Mouse (Mus musculus): Measurements from ENCODE around the gene Psma6. TPM values are rescaled to one million over a fixed set of nuclear protein-coding genes. Genes with fewer than 3 reads are reported as not detected.

Psma6 gene
- total and polyA plus RNA-seq, 2 experiments from 2014 or later = 131 to 465 TPM

DNA sequence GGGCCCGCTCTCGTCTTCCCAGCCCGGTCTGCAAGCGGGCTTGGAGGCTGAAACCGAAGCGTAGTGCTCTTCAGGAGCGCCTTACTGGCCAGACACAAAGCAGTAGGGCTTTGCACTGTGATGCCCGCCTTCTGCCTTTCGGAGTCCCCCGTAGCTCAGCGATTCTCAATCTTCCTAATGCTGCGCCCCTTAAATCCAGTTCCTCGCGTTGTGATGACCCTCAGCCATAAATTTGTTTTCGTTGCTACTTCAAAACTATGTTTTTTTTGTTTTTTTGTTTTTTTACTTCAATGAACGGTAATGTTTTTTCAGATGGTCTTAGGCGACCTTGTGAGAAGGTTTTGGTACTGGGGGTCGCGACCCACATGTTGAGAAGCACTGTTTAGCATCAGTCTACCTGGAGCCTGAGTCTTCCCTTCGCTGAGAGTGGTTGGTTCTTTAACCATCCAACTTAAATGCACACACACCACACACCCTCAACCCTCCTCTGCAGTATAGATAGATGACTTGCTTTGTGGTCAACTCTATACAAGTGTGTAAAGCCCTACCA lies 15.2 kb downstream of the Psma6 start:
- H3K4me1 ChIP-seq (ENCODE audit: insufficient read depth) = peaks cover 10% of the 10 kb centered on the region
- no peaks in the 10 kb centered on the region for H3K27me3 ChIP-seq (ENCODE audit: insufficient read depth, low read length)
- peak overlapping the region; percentile 82 for H3K4me2 ChIP-seq (ENCODE audit: low read depth)
- H3K9ac ChIP-seq = peak overlapping the region; percentile 74
- no peaks in the 10 kb centered on the region for H3K36me3 ChIP-seq (ENCODE audit: insufficient read depth)
- 2% methylated on average over 20 of the region's 20 CpGs for WGBS
- peak overlapping the region; percentile 69 for H3K4me3 ChIP-seq (ENCODE audit: low read depth, low read length)
- no peak for TF ChIP-seq CTCF (IDR thresholded peaks at IDR 0.05; ENCODE audit: low read depth)
- no peaks in the 10 kb centered on the region for H3K9me3 ChIP-seq (ENCODE audit: low read length)
- peak overlapping the region; percentile 81 for H3K27ac ChIP-seq (ENCODE audit: low read depth, low read length)
- DNase-seq = no peak
- ATAC-seq = peak; percentile 25

DNA sequence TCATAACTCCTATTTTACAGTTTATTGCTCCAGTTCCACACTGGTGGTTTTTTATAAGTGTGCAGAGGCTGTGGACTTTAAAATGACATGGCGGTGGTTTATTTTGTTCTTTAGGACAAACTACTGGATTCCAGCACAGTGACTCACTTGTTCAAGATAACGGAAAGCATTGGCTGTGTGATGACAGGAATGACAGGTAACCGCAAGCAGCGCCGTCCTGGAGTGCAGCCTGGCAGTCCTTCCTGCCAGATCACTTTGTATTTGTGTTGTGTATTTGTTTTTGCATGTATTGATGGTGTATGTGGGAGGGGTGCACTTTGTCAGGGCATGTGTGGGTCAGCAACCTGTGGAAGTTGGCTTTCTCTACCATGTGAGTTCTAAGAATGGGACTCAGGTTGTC lies 23.9 kb downstream of the Psma6 start:
- no peak for ATAC-seq
- 93% methylated on average over 5 of the region's 5 CpGs for WGBS
- no peak for TF ChIP-seq CTCF (IDR thresholded peaks at IDR 0.05; ENCODE audit: low read depth)

DNA sequence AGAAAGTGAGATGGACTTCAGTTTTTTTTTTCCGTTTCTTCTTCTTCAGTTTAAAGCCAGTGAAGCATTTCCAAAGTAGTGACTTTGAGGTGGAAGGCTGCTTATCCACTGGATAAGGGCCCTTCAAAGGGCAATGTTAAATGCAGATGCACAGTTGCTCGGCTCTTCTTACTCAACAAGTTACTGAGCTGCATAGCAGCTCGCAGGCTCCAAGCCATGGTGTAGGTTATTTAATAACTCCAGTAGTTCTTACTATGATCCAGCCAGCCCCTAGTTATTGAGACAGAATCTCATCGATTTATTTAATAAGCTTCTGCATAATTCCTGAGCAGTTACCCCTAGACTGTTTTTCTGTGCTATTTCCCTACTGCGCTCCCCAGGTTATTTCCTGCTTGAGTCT lies 31.2 kb downstream of the Psma6 start:
- no peak for TF ChIP-seq CTCF (IDR thresholded peaks at IDR 0.05; ENCODE audit: low read depth)
- ATAC-seq (no peak), DNase-seq (no peak)
- Histone ChIP-seq H3K27ac (ENCODE audit: low read depth, low read length) (no peak overlapping the region), H3K9me3 (ENCODE audit: low read length) (no peaks in the 10 kb centered on the region), H3K4me2 (ENCODE audit: low read depth) (no peak overlapping the region), H3K4me1 (ENCODE audit: insufficient read depth) (no peaks in the 10 kb centered on the region), H3K27me3 (ENCODE audit: insufficient read depth, low read length) (no peaks in the 10 kb centered on the region), H3K36me3 (ENCODE audit: insufficient read depth) (peaks cover 76% of the 10 kb centered on the region), H3K9ac (no peak overlapping the region), H3K4me3 (ENCODE audit: low read depth, low read length) (no peak overlapping the region)
- 93% methylated on average over 5 of the region's 5 CpGs for WGBS

More for the DNA sequence above, 23.9 kb downstream of the Psma6 start:
- Histone ChIP-seq H3K9ac (no peak overlapping the region), H3K27me3 (ENCODE audit: insufficient read depth, low read length) (no peaks in the 10 kb centered on the region), H3K27ac (ENCODE audit: low read depth, low read length) (no peak overlapping the region), H3K36me3 (ENCODE audit: insufficient read depth) (peaks cover 32% of the 10 kb centered on the region), H3K4me2 (ENCODE audit: low read depth) (no peak overlapping the region), H3K4me3 (ENCODE audit: low read depth, low read length) (no peak overlapping the region), H3K9me3 (ENCODE audit: low read length) (no peaks in the 10 kb centered on the region), H3K4me1 (ENCODE audit: insufficient read depth) (no peaks in the 10 kb centered on the region)
- no peak for DNase-seq

DNA sequence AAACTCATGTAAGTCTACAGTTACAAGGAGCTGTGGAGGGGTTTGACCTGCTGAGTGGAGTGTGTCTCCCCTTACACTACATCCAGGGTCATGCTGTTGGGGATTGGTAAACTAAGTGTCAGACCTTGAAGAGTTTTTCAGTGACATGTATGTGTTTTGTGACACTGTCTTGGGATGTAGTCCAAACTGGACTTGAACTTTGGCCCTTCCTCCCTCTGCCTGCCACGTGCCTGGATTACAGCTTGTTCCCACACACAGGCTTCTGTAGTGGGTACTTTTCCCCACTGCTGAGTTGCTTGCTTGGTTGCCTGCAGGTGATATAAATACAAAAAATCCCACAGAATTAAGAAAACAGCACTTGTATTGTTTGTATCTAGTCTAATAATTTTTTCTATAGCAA lies 31.7 kb downstream of the Psma6 start:
- no peaks in the 10 kb centered on the region for H3K9me3 ChIP-seq (ENCODE audit: low read length)
- TF ChIP-seq CTCF (IDR thresholded peaks at IDR 0.05; ENCODE audit: low read depth) = no peak
- ATAC-seq (no peak), DNase-seq (no peak)
- no peaks in the 10 kb centered on the region for H3K4me1 ChIP-seq (ENCODE audit: insufficient read depth)
- H3K4me3 ChIP-seq (ENCODE audit: low read depth, low read length) = no peak overlapping the region
- H3K27me3 ChIP-seq (ENCODE audit: insufficient read depth, low read length) = no peaks in the 10 kb centered on the region
- 96% methylated on average over 1 of the region's 1 CpGs for WGBS
- peaks cover 81% of the 10 kb centered on the region for H3K36me3 ChIP-seq (ENCODE audit: insufficient read depth)
- H3K4me2 ChIP-seq (ENCODE audit: low read depth) = no peak overlapping the region
- H3K9ac ChIP-seq = no peak overlapping the region
- no peak overlapping the region for H3K27ac ChIP-seq (ENCODE audit: low read depth, low read length)

DNA sequence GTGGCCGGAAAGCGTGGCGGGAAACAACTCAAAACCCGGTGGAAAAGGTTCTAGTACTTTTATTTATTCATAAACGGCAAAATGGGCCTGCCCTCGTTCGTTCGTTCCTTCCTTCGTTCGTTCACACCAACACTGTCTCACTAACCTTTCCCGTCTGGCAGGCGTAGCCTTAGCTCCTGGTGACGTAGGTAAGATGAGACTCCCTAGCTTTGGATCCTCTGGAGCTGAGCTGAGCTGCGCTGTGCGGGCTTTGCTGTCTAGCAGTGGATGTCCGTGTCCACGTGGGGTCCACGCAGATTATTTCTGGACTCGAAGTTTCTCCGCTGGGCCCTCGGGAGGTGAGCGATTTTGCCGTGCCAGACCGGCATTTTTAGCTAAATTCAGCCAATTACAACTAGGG lies 36.2 kb downstream of the Psma6 start:
- ATAC-seq (no peak; the same call in 1 of the 2 replicates), DNase-seq (no peak)
- H3K9me3 ChIP-seq (ENCODE audit: low read length) = no peaks in the 10 kb centered on the region
- no peak overlapping the region for H3K9ac ChIP-seq
- H3K27me3 ChIP-seq (ENCODE audit: insufficient read depth, low read length) = no peaks in the 10 kb centered on the region
- TF ChIP-seq CTCF (IDR thresholded peaks at IDR 0.05; ENCODE audit: low read depth) = no peak
- H3K4me1 ChIP-seq (ENCODE audit: insufficient read depth) = no peaks in the 10 kb centered on the region
- H3K4me2 ChIP-seq (ENCODE audit: low read depth) = no peak overlapping the region
- no peak overlapping the region for H3K27ac ChIP-seq (ENCODE audit: low read depth, low read length)
- no peak overlapping the region for H3K4me3 ChIP-seq (ENCODE audit: low read depth, low read length)
- H3K36me3 ChIP-seq (ENCODE audit: insufficient read depth) = peaks cover 45% of the 10 kb centered on the region
- 95% methylated on average over 24 of the region's 24 CpGs for WGBS

DNA sequence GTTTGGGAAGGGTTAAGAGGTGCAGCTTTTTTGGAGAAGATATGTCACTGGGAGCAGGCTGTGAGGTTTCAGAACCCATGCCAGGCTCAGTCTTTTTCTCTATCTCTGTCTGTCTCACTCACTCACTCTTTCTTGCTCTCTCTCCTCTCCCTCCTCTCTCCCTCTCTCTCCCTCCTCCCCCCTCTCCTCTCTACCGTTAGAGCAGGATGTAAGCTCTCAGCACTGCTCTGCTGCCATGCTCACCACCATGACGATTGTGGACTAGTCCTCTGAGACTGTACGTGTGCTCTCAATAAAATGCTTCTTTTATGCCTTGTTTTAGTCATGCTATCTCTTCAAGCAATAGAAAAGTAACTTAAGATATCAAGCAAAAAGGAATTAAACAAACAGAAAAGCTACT lies 38.0 kb downstream of the Psma6 start:
- Histone ChIP-seq H3K4me1 (ENCODE audit: insufficient read depth) (no peaks in the 10 kb centered on the region), H3K4me3 (ENCODE audit: low read depth, low read length) (no peak overlapping the region), H3K9me3 (ENCODE audit: low read length) (no peaks in the 10 kb centered on the region), H3K4me2 (ENCODE audit: low read depth) (no peak overlapping the region), H3K27ac (ENCODE audit: low read depth, low read length) (no peak overlapping the region), H3K36me3 (ENCODE audit: insufficient read depth) (peaks cover 29% of the 10 kb centered on the region), H3K9ac (no peak overlapping the region), H3K27me3 (ENCODE audit: insufficient read depth, low read length) (no peaks in the 10 kb centered on the region)
- TF ChIP-seq CTCF (IDR thresholded peaks at IDR 0.05; ENCODE audit: low read depth) = no peak
- DNase-seq (no peak), ATAC-seq (no peak)
- 41% methylated on average over 3 of the region's 3 CpGs for WGBS

DNA sequence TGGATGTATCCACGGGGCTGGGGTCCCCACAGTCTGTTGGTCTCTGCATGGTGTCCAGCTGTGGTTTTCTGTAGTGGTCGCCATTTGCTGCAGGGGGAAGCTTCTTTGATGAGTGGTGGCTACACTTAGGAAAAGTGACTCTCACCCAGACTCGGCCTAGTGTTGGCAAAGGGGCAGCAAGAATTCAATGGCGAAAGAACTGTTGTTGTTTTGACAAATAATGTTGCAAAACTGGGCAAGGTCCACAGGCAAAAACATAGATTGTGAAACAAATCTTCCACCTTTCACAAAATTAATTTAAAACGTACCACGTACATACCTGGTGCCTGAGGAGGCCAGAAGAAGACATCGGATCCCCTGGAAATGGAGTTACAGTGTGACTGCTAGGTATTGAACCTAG lies 42.3 kb downstream of the Psma6 start:
- Histone ChIP-seq H3K27me3 (ENCODE audit: insufficient read depth, low read length) (no peaks in the 10 kb centered on the region), H3K4me3 (ENCODE audit: low read depth, low read length) (no peak overlapping the region), H3K4me2 (ENCODE audit: low read depth) (no peak overlapping the region), H3K27ac (ENCODE audit: low read depth, low read length) (no peak overlapping the region), H3K9me3 (ENCODE audit: low read length) (no peaks in the 10 kb centered on the region), H3K36me3 (ENCODE audit: insufficient read depth) (no peaks in the 10 kb centered on the region), H3K9ac (no peak overlapping the region), H3K4me1 (ENCODE audit: insufficient read depth) (no peaks in the 10 kb centered on the region)
- ATAC-seq = no peak
- 93% methylated on average over 7 of the region's 7 CpGs for WGBS
- DNase-seq = no peak
- TF ChIP-seq CTCF (IDR thresholded peaks at IDR 0.05; ENCODE audit: low read depth) = no peak
